Mouse (Mus musculus): ENCODE data around the gene Tmem39b.

Tmem39b gene

DNA sequence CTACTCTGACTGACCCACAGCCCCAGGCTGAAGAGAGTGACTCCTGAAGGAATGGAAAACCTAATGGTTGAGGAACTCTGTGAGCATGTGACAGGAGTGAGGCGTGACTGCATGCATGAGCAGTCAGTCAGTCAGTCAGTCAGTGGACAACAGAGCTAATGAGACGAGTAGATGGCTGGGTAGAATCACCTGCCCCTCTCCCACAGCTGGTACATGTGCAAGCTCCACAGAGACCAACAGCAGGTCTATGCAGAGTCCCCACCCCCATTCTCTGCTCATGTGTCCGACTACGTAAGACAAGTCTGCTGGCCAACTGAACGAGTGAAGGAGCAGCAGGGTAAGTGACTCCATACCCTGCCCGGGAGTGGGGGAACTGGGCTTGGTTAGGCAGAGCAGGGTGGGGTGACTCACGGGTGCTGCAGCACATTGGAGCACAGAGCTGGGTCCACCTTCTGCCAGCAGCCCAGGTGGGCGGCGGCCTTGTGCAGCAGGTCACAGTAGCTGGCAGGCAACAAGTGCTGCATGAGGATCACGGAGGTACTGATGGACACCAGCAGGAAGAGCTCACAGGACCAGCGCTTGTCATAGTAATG, 12.6 kb downstream of the Tmem39b start:
- no peak for DNase-seq (ENCODE audit: low spot score in 2 of 2)

DNA sequence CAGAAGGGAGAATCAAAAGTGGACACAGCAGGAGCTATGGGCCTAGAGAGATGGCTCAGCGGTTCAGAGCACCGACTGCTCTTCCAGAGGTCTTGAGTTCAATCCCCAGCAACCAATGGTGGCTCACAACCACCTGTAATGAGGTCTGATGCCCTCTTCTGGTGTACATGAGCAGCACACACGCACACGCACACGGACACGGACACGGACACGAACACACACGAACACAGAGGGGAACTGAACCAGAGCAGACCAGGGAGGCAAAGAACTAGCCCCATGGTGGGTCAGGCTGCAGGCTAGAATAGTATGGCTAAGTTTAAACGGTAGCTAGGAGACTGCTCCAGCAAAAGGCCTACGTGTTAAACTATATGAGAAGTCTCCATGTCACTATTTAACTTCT, 14.8 kb downstream of the Tmem39b start:
- no peak for DNase-seq (ENCODE audit: low spot score in 2 of 2)

GRCm38 (mm10) chr4:129672878-129673449, 23.7 kb downstream of the Tmem39b start:
- no peak for DNase-seq (ENCODE audit: low spot score in 2 of 2)

- peak; percentile 61 to 74 for DNase-seq (ENCODE audit: low spot score in 2 of 2)
Observed at GRCm38 (mm10) chr4:129672083-129672877, 24.4 kb downstream of the Tmem39b start, which contains the start of gene Kpna6. Gene Kpna6 (minus strand): TSS chr4:129672767.

DNA sequence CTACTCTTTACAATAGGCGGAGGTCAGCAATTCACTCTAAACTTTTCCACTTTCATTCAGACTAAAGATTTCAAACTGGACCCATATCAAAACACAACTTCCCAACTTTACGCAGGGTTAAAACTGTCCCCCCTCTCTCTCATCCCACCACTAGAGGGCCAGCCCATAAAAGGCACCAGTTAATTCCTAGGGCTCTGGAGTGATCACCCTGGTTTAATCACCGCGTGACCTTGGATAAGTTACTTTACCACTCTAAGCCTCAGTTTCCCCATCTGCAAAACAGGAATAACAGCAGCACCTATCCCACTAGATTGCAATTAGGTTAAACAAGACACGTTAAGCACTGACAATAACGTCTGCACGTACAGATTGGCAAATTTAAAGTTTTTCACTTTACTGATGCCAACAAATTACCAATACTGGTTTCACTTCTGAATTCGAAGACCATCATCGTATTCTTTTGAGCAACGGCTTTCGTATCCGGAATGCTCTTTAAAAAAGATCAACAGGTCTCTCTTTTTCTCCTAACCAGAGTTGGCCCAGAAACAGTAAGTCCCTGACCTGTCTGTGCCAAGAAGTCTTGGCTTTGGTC, 25.1 kb downstream of the Tmem39b start:
- DNase-seq (ENCODE audit: low spot score in 2 of 2): peak; percentile 12 to 59

GRCm38 (mm10) chr4:129662255-129662813, 34.3 kb downstream of the Tmem39b start:
- no peak for DNase-seq (ENCODE audit: low spot score in 2 of 2)

- no peak for DNase-seq (ENCODE audit: low spot score in 2 of 2)
Observed at GRCm38 (mm10) chr4:129661584-129661983, 35.1 kb downstream of the Tmem39b start.

- DNase-seq (ENCODE audit: low spot score in 2 of 2): no peak
Observed at GRCm38 (mm10) chr4:129654770-129655169, 41.9 kb downstream of the Tmem39b start.

- DNase-seq (ENCODE audit: low spot score in 2 of 2): no peak
Observed at GRCm38 (mm10) chr4:129650359-129650758, 46.3 kb downstream of the Tmem39b start.

DNA sequence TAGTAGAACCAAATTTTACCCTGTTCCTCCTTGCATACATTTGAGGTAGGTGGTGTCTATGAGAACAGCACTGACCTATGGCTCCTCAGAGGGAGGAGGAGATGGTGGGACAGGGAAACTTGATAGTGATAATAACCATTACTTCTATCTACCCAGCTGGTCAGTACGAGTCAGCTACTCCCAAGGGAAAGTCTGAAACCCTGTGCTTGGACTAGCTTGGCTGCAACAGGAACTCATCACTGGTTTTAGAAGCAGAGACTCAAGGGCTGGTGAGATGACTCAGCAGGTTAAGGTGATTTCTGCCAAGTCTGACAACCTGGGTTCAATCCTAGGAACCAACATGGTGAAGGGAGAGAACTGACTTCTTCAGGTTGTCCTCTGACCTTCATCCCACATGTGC, 48.0 kb downstream of the Tmem39b start:
- DNase-seq (ENCODE audit: low spot score in 2 of 2): no peak

GRCm38 (mm10) chr4:129645204-129645603, 51.4 kb downstream of the Tmem39b start:
- no peak for DNase-seq (ENCODE audit: low spot score in 2 of 2)

- no peak for DNase-seq (ENCODE audit: low spot score in 2 of 2)
Observed at GRCm38 (mm10) chr4:129641756-129642155, 54.9 kb downstream of the Tmem39b start.

- peak; percentile 91 to 96 for DNase-seq (ENCODE audit: low spot score in 2 of 2)
Observed at GRCm38 (mm10) chr4:129640638-129641467, 55.8 kb downstream of the Tmem39b start, which contains the start of gene Txlna. Gene Txlna (minus strand): TSS chr4:129641065.

DNA sequence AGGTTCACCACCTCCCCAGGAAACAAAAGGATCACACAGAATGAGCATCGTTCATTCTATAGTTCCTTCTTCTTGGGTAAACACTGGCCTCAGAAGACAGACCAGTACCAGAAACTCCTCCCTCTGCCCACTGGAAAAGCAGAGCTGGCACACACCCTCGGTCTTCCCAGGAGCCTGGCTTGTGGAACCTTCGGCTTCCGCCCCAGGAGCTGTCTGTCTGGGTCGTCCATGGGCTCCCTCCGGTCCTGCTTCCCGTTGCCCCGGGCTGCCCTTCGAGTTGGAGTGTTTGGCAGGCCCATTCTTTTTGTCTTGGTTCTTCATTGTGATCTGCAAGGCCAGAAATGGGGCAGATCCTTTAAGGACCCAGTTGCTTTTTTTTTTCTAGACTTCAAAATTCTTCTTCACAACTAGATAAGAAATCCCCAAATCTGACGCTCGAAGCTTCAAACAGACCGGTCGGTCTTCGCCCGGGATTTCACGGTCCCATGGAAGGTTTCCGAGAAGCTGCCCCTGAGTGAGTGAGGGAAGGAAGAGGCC, 56.5 kb downstream of the Tmem39b start:
- peak in 1 of 2 experiments; percentile 36 for DNase-seq (ENCODE audit: low spot score in 2 of 2)

- no peak for DNase-seq (ENCODE audit: low spot score in 2 of 2)
Observed at GRCm38 (mm10) chr4:129639221-129639620, 57.4 kb downstream of the Tmem39b start.

- DNase-seq (ENCODE audit: low spot score in 2 of 2): no peak
Observed at GRCm38 (mm10) chr4:129633852-129634251, 62.8 kb downstream of the Tmem39b start.

- DNase-seq (ENCODE audit: low spot score in 2 of 2): no peak
Observed at GRCm38 (mm10) chr4:129631867-129632266, 64.8 kb downstream of the Tmem39b start.

DNA sequence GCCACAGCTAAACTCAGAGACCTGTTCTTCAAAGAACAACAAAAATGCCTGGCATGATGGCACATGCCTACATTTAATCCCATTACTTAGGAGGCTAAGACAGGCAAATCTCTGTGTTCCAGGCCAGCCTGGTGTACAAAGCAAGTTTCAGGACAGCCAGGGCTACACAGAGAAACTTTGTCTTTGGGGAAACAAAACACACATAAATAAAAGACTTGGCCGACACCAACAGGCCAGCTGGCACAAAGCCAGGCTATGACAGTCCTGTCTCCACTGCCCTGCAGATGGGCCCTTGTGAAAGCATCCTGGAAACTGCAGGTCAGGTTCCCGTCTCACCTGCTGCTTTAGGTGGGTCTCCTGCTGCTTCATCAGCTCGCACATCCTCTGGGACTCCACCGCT, 65.7 kb downstream of the Tmem39b start:
- DNase-seq (ENCODE audit: low spot score in 2 of 2): no peak
